Mouse (Mus musculus) limb, embryonic 12.5 days (tissue): ENCODE results near the gene Tank. TPM values are rescaled to one million over a fixed set of nuclear protein-coding genes. Genes with fewer than 3 reads are reported as not detected.

Experiments
- ATAC-seq: fragments of 200-750 bp; cut with Nextera tagmentation; 2 replicates; pipeline ENCODE4 v1.8.0; 2017; ENCODE audit warnings: low read depth, moderate TSS enrichment; ENCODE audit not compliant: insufficient number of reproducible peaks, insufficient read depth, low FRiP score, low TSS enrichment
- H3K27ac ChIP-seq: fragments of 300-500 bp; sonication (generic); 2 replicates; pipeline ENCODE4 v1.5.1; 2016; ENCODE audit warnings: mild to moderate bottlenecking, moderate library complexity
- H3K27me3 ChIP-seq: fragments of 300-500 bp; sonication (generic); 2 replicates; pipeline ENCODE4 v1.6.1; 2016; ENCODE audit warnings: mild to moderate bottlenecking, moderate library complexity
- H3K36me3 ChIP-seq: fragments of 300-500 bp; sonication (generic); 2 replicates; pipeline ENCODE4 v1.6.1; 2016; ENCODE audit warnings: mild to moderate bottlenecking, moderate library complexity
- H3K4me1 ChIP-seq: fragments of 300-500 bp; sonication (generic); replicated peaks from 2 replicates; pipeline ENCODE4 v1.6.1; 2016
- H3K4me2 ChIP-seq: fragments of 300-500 bp; sonication (generic); 2 replicates; pipeline ENCODE4 v1.6.1; 2016; ENCODE audit warnings: mild to moderate bottlenecking, moderate library complexity
- H3K4me3 ChIP-seq: fragments of 300-500 bp; sonication (generic); replicated peaks from 2 replicates; pipeline ENCODE4 v1.5.1; 2016; ENCODE audit warnings: mild to moderate bottlenecking
- H3K9ac ChIP-seq: fragments of 300-500 bp; sonication (generic); replicated peaks from 2 replicates; pipeline ENCODE4 v1.6.1; 2016; ENCODE audit warnings: mild to moderate bottlenecking, moderate library complexity
- H3K9me3 ChIP-seq: fragments of 300-500 bp; sonication (generic); 2 replicates; pipeline ENCODE4 v1.6.1; 2016; ENCODE audit warnings: mild to moderate bottlenecking, moderate library complexity
- WGBS: fragments of 180-500 bp; shearing (Covaris S2); methylation state at CpG from one replicate; pipeline ENCODE4 v1.1.7; 2016; 5-methylcytosine and 5-hydroxymethylcytosine counted together
- polyA plus RNA-seq: library from polyadenylated mRNA; unstranded; fragments of >200 nt; fragmentation: Nextera tagmentation; extraction: Ambion mirVana; gene quantifications from 2 replicates; pipeline ENCODE4 v1.2.1, GENCODE M21; 2016

Gene Tank
- polyA plus RNA-seq, 1 experiment from 2014 or later: 25.3 TPM

- 90% methylated on average over 5 of the region's 5 CpGs for WGBS
- no peak for ATAC-seq
- H3K36me3 ChIP-seq: no peaks in the 10 kb centered on the region
- H3K4me2 ChIP-seq: no peak overlapping the region
- no peaks in the 10 kb centered on the region for H3K27me3 ChIP-seq
- H3K4me3 ChIP-seq: no peak overlapping the region
- H3K27ac ChIP-seq: no peak overlapping the region
- H3K9me3 ChIP-seq: no peaks in the 10 kb centered on the region
- H3K9ac ChIP-seq: no peak overlapping the region
- peaks cover 6% of the 10 kb centered on the region for H3K4me1 ChIP-seq
Measured at GRCm38 (mm10) chr2:61557848-61558471, 20.4 kb upstream of the Tank start.

- Histone ChIP-seq H3K4me1 (no peaks in the 10 kb centered on the region), H3K4me3 (no peak overlapping the region), H3K4me2 (no peak overlapping the region), H3K27ac (no peak overlapping the region), H3K36me3 (no peaks in the 10 kb centered on the region), H3K9ac (no peak overlapping the region), H3K9me3 (0 out of 2 replicates have a peak, but pooled peaks cover 3% of the 10 kb centered on the region), H3K27me3 (no peaks in the 10 kb centered on the region)
- WGBS: 4% methylated on average over 1 of the region's 1 CpGs
- no peak for ATAC-seq
Measured at GRCm38 (mm10) chr2:61561058-61561457, 17.3 kb upstream of the Tank start.

- Histone ChIP-seq H3K9ac (no peak overlapping the region), H3K27me3 (no peaks in the 10 kb centered on the region), H3K9me3 (0 out of 2 replicates have a peak, but pooled peaks cover 3% of the 10 kb centered on the region), H3K36me3 (no peaks in the 10 kb centered on the region), H3K4me2 (no peak overlapping the region), H3K27ac (no peak overlapping the region), H3K4me1 (no peaks in the 10 kb centered on the region; the same call in 1 of the 2 replicates), H3K4me3 (no peak overlapping the region)
- WGBS: 89% methylated on average over 6 of the region's 6 CpGs
- no peak for ATAC-seq
Measured at GRCm38 (mm10) chr2:61563202-61563601, 15.2 kb upstream of the Tank start.

GRCm38 (mm10) chr2:61567045-61567783, 11.2 kb upstream of the Tank start:
- no peak for ATAC-seq
- WGBS: 73% methylated on average over 4 of the region's 4 CpGs
- H3K4me2 ChIP-seq: no peak overlapping the region

GRCm38 (mm10) chr2:61569181-61569580, 9.2 kb upstream of the Tank start:
- no peak overlapping the region for H3K9ac ChIP-seq
- H3K4me1 ChIP-seq: no peaks in the 10 kb centered on the region; the same call in 1 of the 2 replicates
- no peak overlapping the region for H3K4me2 ChIP-seq
- H3K4me3 ChIP-seq: no peak overlapping the region
- H3K27ac ChIP-seq: no peak overlapping the region
- 90% methylated on average over 6 of the region's 6 CpGs for WGBS
- no peaks in the 10 kb centered on the region for H3K36me3 ChIP-seq
- H3K9me3 ChIP-seq: 0 out of 2 replicates have a peak, but pooled peaks cover 3% of the 10 kb centered on the region
- H3K27me3 ChIP-seq: no peaks in the 10 kb centered on the region
- no peak for ATAC-seq

More at GRCm38 (mm10) chr2:61567045-61567783, 11.2 kb upstream of the Tank start:
- no peaks in the 10 kb centered on the region for H3K27me3 ChIP-seq
- no peak overlapping the region for H3K27ac ChIP-seq
- no peak overlapping the region for H3K9ac ChIP-seq
- H3K4me1 ChIP-seq: no peaks in the 10 kb centered on the region; the same call in 1 of the 2 replicates
- no peaks in the 10 kb centered on the region for H3K36me3 ChIP-seq
- H3K4me3 ChIP-seq: no peak overlapping the region
- 0 out of 2 replicates have a peak, but pooled peaks cover 3% of the 10 kb centered on the region for H3K9me3 ChIP-seq

DNA sequence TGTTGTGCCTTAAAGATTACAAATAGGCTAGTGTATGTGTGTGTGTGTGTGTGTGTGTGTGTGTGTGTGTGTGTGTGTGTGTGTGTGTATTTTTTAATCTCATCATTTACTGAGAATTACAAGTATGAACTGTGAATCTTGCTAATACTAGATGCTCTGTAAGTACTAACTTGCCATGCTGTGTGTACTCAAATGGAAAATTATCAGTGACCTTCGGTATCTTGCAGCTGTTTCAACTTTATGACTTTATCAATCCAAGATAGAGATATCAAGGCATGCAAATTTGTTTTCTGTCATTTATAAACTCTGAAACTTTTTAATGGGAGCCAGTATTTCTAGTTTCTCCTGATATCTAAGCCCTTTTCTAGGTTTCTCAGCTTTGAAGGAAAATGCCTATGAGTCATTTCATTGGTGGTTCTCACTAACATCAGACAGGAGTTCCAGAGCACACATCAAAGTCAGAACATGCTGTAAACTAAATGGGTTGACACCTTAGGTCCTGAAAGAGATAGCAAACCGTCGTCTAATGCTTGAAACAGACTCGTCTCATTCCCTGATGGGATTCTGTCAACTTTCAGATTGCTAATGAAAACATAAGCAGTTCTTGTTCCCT, 6.9 kb upstream of the Tank start:
- Histone ChIP-seq H3K4me1 (no peaks in the 10 kb centered on the region; the same call in 1 of the 2 replicates), H3K9ac (no peak overlapping the region), H3K27me3 (no peaks in the 10 kb centered on the region), H3K27ac (no peak overlapping the region), H3K9me3 (no peaks in the 10 kb centered on the region), H3K4me3 (no peak overlapping the region), H3K4me2 (no peak overlapping the region), H3K36me3 (no peaks in the 10 kb centered on the region)
- 35% methylated on average over 4 of the region's 4 CpGs for WGBS
- ATAC-seq: no peak

GRCm38 (mm10) chr2:61576497-61576896, 1.9 kb upstream of the Tank start:
- no peaks in the 10 kb centered on the region for H3K27me3 ChIP-seq
- no peaks in the 10 kb centered on the region for H3K36me3 ChIP-seq
- H3K4me1 ChIP-seq: peaks cover 5% of the 10 kb centered on the region; the same call in 1 of the 2 replicates
- WGBS: 81% methylated on average over 3 of the region's 3 CpGs
- H3K4me3 ChIP-seq: no peak overlapping the region
- ATAC-seq: no peak
- no peak overlapping the region for H3K27ac ChIP-seq
- H3K4me2 ChIP-seq: no peak overlapping the region
- H3K9ac ChIP-seq: no peak overlapping the region
- H3K9me3 ChIP-seq: no peaks in the 10 kb centered on the region

- H3K36me3 ChIP-seq: no peaks in the 10 kb centered on the region
- H3K4me2 ChIP-seq: no peak overlapping the region
- H3K4me3 ChIP-seq: no peak overlapping the region
- 87% methylated on average over 17 of the region's 17 CpGs for WGBS
- no peaks in the 10 kb centered on the region for H3K27me3 ChIP-seq
- H3K9me3 ChIP-seq: no peaks in the 10 kb centered on the region
- peaks cover 5% of the 10 kb centered on the region; the same call in 1 of the 2 replicates for H3K4me1 ChIP-seq
- H3K27ac ChIP-seq: no peak overlapping the region
- no peak overlapping the region for H3K9ac ChIP-seq
- no peak for ATAC-seq
Measured at GRCm38 (mm10) chr2:61576928-61577695, 1.3 kb upstream of the Tank start.

DNA sequence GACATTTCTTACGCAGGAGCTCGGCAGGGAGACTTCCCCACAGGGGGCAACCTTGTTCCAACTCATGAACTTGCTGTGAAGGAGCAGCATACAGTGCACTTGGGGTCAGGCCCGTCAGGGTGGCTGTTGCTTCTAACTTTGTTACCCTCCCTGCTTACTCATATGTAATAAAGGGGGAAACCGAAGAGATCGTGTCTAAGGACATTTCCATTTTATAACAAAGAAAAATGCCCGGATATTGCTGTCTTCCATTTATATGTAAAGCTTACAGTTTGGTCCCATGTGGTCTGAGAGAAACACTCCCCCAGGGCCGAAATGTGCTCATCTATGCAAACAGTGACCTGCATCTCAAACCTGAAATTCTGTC, 706 bp upstream of the Tank start:
- no peaks in the 10 kb centered on the region for H3K9me3 ChIP-seq
- H3K9ac ChIP-seq: no peak overlapping the region
- H3K4me2 ChIP-seq: no peak overlapping the region
- no peak overlapping the region for H3K27ac ChIP-seq
- 72% methylated on average over 7 of the region's 7 CpGs for WGBS
- H3K4me1 ChIP-seq: peaks cover 5% of the 10 kb centered on the region; the same call in 1 of the 2 replicates
- no peak overlapping the region for H3K4me3 ChIP-seq
- no peak for ATAC-seq
- no peaks in the 10 kb centered on the region for H3K36me3 ChIP-seq
- H3K27me3 ChIP-seq: no peaks in the 10 kb centered on the region

GRCm38 (mm10) chr2:61579501-61579990, 1.2 kb downstream of the Tank start:
- Histone ChIP-seq H3K4me2 (no peak overlapping the region), H3K4me1 (peaks cover 5% of the 10 kb centered on the region; the same call in 1 of the 2 replicates), H3K9ac (no peak overlapping the region), H3K4me3 (no peak overlapping the region), H3K9me3 (no peaks in the 10 kb centered on the region), H3K36me3 (no peaks in the 10 kb centered on the region), H3K27ac (no peak overlapping the region), H3K27me3 (no peaks in the 10 kb centered on the region)
- WGBS: 42% methylated on average over 3 of the region's 3 CpGs
- ATAC-seq: no peak
